Mouse (Mus musculus) olfactory bulb, adult 2 months (tissue): Measurements from ENCODE around the gene Zmym6.

ENCODE experiments used
- CTCF ChIP-seq: fragments of 200-500 bp; IDR thresholded peaks from 2 replicates; pipeline ENCODE4 v1.5.1; 2012; ENCODE audit warnings: low read depth, mild to moderate bottlenecking, low read length, moderate library complexity; ENCODE audit not compliant: insufficient read depth
- POLR2A ChIP-seq: fragments of 200-500 bp; IDR thresholded peaks from 2 replicates; pipeline ENCODE4 v1.6.1; 2012; ENCODE audit warnings: mild to moderate bottlenecking, low read depth, low read length, moderate library complexity; ENCODE audit not compliant: insufficient read depth

- TF ChIP-seq CTCF (no peak), POLR2A (no peak)
These were observed 2.3 kb upstream of the Zmym6 start for GRCm38 (mm10) chr4:127074915-127075314.
